ENCODE assay signal across 27 mouse cellular contexts in the genomic region with DNA sequence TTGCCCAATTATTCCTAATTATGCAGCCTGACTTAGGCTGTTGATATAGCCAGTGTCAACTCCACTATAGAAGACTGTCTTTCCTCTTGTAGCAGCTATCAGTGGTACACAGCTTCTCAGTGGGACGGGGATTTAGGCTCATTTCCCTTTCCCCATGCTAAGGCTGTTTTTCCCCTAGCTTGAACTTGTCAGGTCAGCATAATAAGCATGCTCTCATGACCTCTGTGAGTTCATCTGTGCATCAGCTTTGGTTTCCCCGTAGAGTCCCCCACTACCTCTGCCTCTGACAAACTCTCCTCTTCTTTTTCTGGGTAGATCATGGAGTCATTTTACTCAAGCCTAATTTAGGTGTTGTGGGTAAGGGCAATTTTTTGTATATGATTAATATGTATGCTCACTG. TPM values are rescaled to one million over a fixed set of nuclear protein-coding genes. Genes with fewer than 3 reads are reported as not detected.
DNase-seq lines count a peak whose midpoint lies in the region; ATAC-seq and TF ChIP-seq lines count a peak whose summit lies in the region.
"Had no signal": no experiment of that assay in that cellular context is flagged by ENCODE, and none has a peak within 500 bp of the region (broad histone marks: within the 10 kb centered on the region; RNA-seq: fewer than 3 reads in every experiment).

No protein-coding gene starts in this region.

- no peak overlapping the region for H3K4me2 ChIP-seq in hindbrain, embryonic 12.5 days (replicated peaks)
- H3K4me2 ChIP-seq in hindbrain, embryonic 11.5 days (replicated peaks; ENCODE audit: low read depth, low read length) = no peak overlapping the region
- no peak overlapping the region for H3K4me2 ChIP-seq in midbrain, embryonic 13.5 days (replicated peaks)
- no peak overlapping the region for H3K4me2 ChIP-seq in midbrain, postnatal 0 days (ENCODE audit: low read depth, low read length, poor library complexity, severe bottlenecking)
- no peak overlapping the region for H3K4me2 ChIP-seq in midbrain, embryonic 14.5 days (ENCODE audit: low read length)
- H3K4me2 ChIP-seq: embryonic facial prominence, embryonic 12.5 days; liver, embryonic 12.5 days had no signal

- H3K9me3 ChIP-seq in hindbrain, embryonic 12.5 days (replicated peaks) = no peaks in the 10 kb centered on the region
- no peaks in the 10 kb centered on the region for H3K9me3 ChIP-seq in hindbrain, embryonic 11.5 days (ENCODE audit: control insufficient read depth, low read length)
- H3K9me3 ChIP-seq in midbrain, embryonic 13.5 days = no peaks in the 10 kb centered on the region
- no peaks in the 10 kb centered on the region for H3K9me3 ChIP-seq in midbrain, postnatal 0 days (ENCODE audit: low read length)
- H3K9me3 ChIP-seq in midbrain, embryonic 14.5 days (ENCODE audit: control insufficient read depth, low read length) = no peaks in the 10 kb centered on the region
- H3K9me3 ChIP-seq: embryonic facial prominence, embryonic 12.5 days; hindbrain, embryonic 10.5 days; liver, embryonic 12.5 days; megakaryocyte, embryonic 14.5 days had no signal

- H3K4me3 ChIP-seq in hindbrain, embryonic 12.5 days = no peak overlapping the region
- H3K4me3 ChIP-seq in hindbrain, embryonic 11.5 days (ENCODE audit: low read depth, low read length) = no peak overlapping the region
- H3K4me3 ChIP-seq in midbrain, embryonic 13.5 days (replicated peaks) = no peak overlapping the region
- no peak overlapping the region for H3K4me3 ChIP-seq in midbrain, postnatal 0 days (ENCODE audit: low read depth, low read length)
- H3K4me3 ChIP-seq in midbrain, embryonic 14.5 days (replicated peaks; ENCODE audit: low read depth, low read length) = no peak overlapping the region
- H3K4me3 ChIP-seq: embryonic facial prominence, embryonic 12.5 days; hindbrain, embryonic 10.5 days; liver, embryonic 12.5 days; megakaryocyte, embryonic 14.5 days had no signal

- DNase-seq in hindbrain, embryonic 11.5 days (ENCODE audit: low spot score) = no peak
- no peak for DNase-seq in midbrain, postnatal 0 days (ENCODE audit: low spot score)
- peak; percentile 23 for DNase-seq in embryo, embryonic 10.5 days (ENCODE audit: low spot score)
- peak; percentile 7 for DNase-seq in midbrain, embryonic 14.5 days
- no peak for DNase-seq in adipocyte (ENCODE audit: low spot score)
- DNase-seq: adrenal gland, postnatal 25 days; cerebellum, adult 18-20 months; cerebellum, postnatal 10 days; gastrocnemius, postnatal 10 days; heart, postnatal 14 days; kidney, adult 8-10 months; kidney, postnatal 4 days; layer of hippocampus, postnatal 36 days; left cerebral cortex, postnatal 4 days; liver, postnatal 0 days; lung, postnatal 36 days; thymus, adult 2 months; thymus, postnatal 36 days had no signal

- ATAC-seq in hindbrain, embryonic 12.5 days (ENCODE audit: low FRiP score) = 0 out of 2 replicates have a peak, but pooled peaks have one; percentile 32
- ATAC-seq in hindbrain, embryonic 11.5 days (ENCODE audit: low FRiP score) = no peak; the same call in 1 of the 2 replicates
- ATAC-seq in midbrain, embryonic 13.5 days = peak; percentile 56
- no peak for ATAC-seq in midbrain, postnatal 0 days (ENCODE audit: low FRiP score)
- ATAC-seq in midbrain, embryonic 14.5 days (ENCODE audit: low FRiP score, low TSS enrichment) = no peak; the same call in 1 of the 2 replicates
- ATAC-seq: CD4-positive, CD25-positive, alpha-beta regulatory T cell, adult 4 months; intestine, embryonic 16.5 days; liver, embryonic 12.5 days; liver, postnatal 0 days had no signal

- H3K4me1 ChIP-seq in hindbrain, embryonic 12.5 days = 0 out of 2 replicates have a peak, but pooled peaks cover 5% of the 10 kb centered on the region
- H3K4me1 ChIP-seq in hindbrain, embryonic 11.5 days (replicated peaks; ENCODE audit: control insufficient read depth, insufficient read depth, low read length) = no peaks in the 10 kb centered on the region
- H3K4me1 ChIP-seq in midbrain, embryonic 13.5 days (replicated peaks) = peaks cover 14% of the 10 kb centered on the region
- no peaks in the 10 kb centered on the region for H3K4me1 ChIP-seq in midbrain, postnatal 0 days (ENCODE audit: insufficient read depth, low read length)
- peaks cover 8% of the 10 kb centered on the region; the same call in 1 of the 2 replicates for H3K4me1 ChIP-seq in midbrain, embryonic 14.5 days (ENCODE audit: control insufficient read depth, insufficient read depth, low read length)
- H3K4me1 ChIP-seq: embryonic facial prominence, embryonic 12.5 days; liver, embryonic 12.5 days; megakaryocyte, embryonic 14.5 days had no signal

- H3K27ac ChIP-seq in hindbrain, embryonic 12.5 days = no peak overlapping the region
- H3K27ac ChIP-seq in hindbrain, embryonic 11.5 days (ENCODE audit: low read depth, low read length) = no peak overlapping the region
- H3K27ac ChIP-seq in midbrain, embryonic 13.5 days = peak overlapping the region; percentile 42; the same call in 1 of the 2 replicates
- H3K27ac ChIP-seq in midbrain, postnatal 0 days (ENCODE audit: low read depth, low read length) = no peak overlapping the region
- no peak overlapping the region for H3K27ac ChIP-seq in midbrain, embryonic 14.5 days (replicated peaks; ENCODE audit: low read depth, low read length)
- H3K27ac ChIP-seq: embryonic facial prominence, embryonic 12.5 days; hindbrain, embryonic 10.5 days; kidney, postnatal 0 days; liver, embryonic 12.5 days had no signal

- TF ChIP-seq CTCF in midbrain, postnatal 0 days (IDR thresholded peaks at IDR 0.05) = no peak

- WGBS in hindbrain, embryonic 12.5 days = 24% methylated on average over 2 of the region's 2 CpGs
- WGBS in hindbrain, embryonic 11.5 days = 36% methylated on average over 2 of the region's 2 CpGs
- WGBS in midbrain, embryonic 13.5 days = 33% methylated on average over 2 of the region's 2 CpGs
- 34% methylated on average over 2 of the region's 2 CpGs for WGBS in midbrain, postnatal 0 days
- WGBS in midbrain, embryonic 14.5 days = 21% methylated on average over 2 of the region's 2 CpGs

- H3K9ac ChIP-seq in hindbrain, embryonic 12.5 days = no peak overlapping the region
- no peak overlapping the region for H3K9ac ChIP-seq in hindbrain, embryonic 11.5 days (ENCODE audit: low read depth, low read length)
- no peak overlapping the region for H3K9ac ChIP-seq in midbrain, embryonic 13.5 days (replicated peaks)
- H3K9ac ChIP-seq in midbrain, postnatal 0 days (replicated peaks; ENCODE audit: low read length, poor library complexity, severe bottlenecking) = no peak overlapping the region
- H3K9ac ChIP-seq in midbrain, embryonic 14.5 days (replicated peaks; ENCODE audit: low read length) = no peak overlapping the region
- H3K9ac ChIP-seq: embryonic facial prominence, embryonic 12.5 days; liver, embryonic 12.5 days; liver, postnatal 0 days had no signal

- H3K27me3 ChIP-seq in hindbrain, embryonic 12.5 days = no peaks in the 10 kb centered on the region
- no peaks in the 10 kb centered on the region for H3K27me3 ChIP-seq in hindbrain, embryonic 11.5 days (ENCODE audit: control insufficient read depth, insufficient read depth, low read length)
- H3K27me3 ChIP-seq in midbrain, embryonic 13.5 days = no peaks in the 10 kb centered on the region
- H3K27me3 ChIP-seq in midbrain, postnatal 0 days (ENCODE audit: insufficient read depth, low read length) = no peaks in the 10 kb centered on the region
- H3K27me3 ChIP-seq in midbrain, embryonic 14.5 days (ENCODE audit: control insufficient read depth, insufficient read depth, low read length) = no peaks in the 10 kb centered on the region
- H3K27me3 ChIP-seq: embryonic facial prominence, embryonic 12.5 days; liver, embryonic 12.5 days; megakaryocyte, embryonic 14.5 days had no signal

- H3K36me3 ChIP-seq in hindbrain, embryonic 12.5 days = no peaks in the 10 kb centered on the region
- no peaks in the 10 kb centered on the region for H3K36me3 ChIP-seq in hindbrain, embryonic 11.5 days (ENCODE audit: control insufficient read depth, insufficient read depth, low read length)
- H3K36me3 ChIP-seq in midbrain, embryonic 13.5 days = no peaks in the 10 kb centered on the region
- H3K36me3 ChIP-seq in midbrain, postnatal 0 days (ENCODE audit: insufficient read depth, low read length) = no peaks in the 10 kb centered on the region
- H3K36me3 ChIP-seq in midbrain, embryonic 14.5 days (ENCODE audit: control insufficient read depth, insufficient read depth, low read length) = no peaks in the 10 kb centered on the region
- H3K36me3 ChIP-seq: embryonic facial prominence, embryonic 12.5 days; hindbrain, embryonic 10.5 days; liver, embryonic 12.5 days had no signal

RNA-seq across cellular contexts. Expression of a gene that starts 30.2 kb away (rescaled TPM):
- 55.1 and 57.0 TPM in 2 replicates for polyA plus RNA-seq in hindbrain, embryonic 12.5 days (2016; fragmentation: Nextera tagmentation; extraction: Ambion mirVana)
- 53.0 and 58.1 TPM in 2 replicates for polyA plus RNA-seq in hindbrain, embryonic 11.5 days (2014; fragmentation: Nextera tagmentation; extraction: Ambion mirVana)
- 28.6 and 29.2 TPM in 2 replicates for polyA plus RNA-seq in midbrain, embryonic 13.5 days (2015; fragmentation: Nextera tagmentation; extraction: Ambion mirVana)
- 33.9 and 37.9 TPM in 2 replicates for total RNA-seq in midbrain, postnatal 0 days (2014; rRNA removed)
- polyA plus RNA-seq in midbrain, postnatal 0 days (2015; fragmentation: Nextera tagmentation; extraction: Ambion mirVana) = 20.9 and 23.4 TPM in 2 replicates
- polyA plus RNA-seq in midbrain, embryonic 14.5 days (2014; fragmentation: Nextera tagmentation; extraction: Ambion mirVana) = 29.3 and 39.0 TPM in 2 replicates

Comparison
In these comparisons a context has a peak if more than half of its experiments do, and no peak if none do; other contexts are left out.
1. ATAC-seq: peak in hindbrain, embryonic 12.5 days (single experiment) and midbrain, embryonic 13.5 days (single experiment); none in hindbrain, embryonic 11.5 days (single experiment), midbrain, postnatal 0 days (single experiment) and midbrain, embryonic 14.5 days (single experiment).
2. DNase-seq: peak in embryo, embryonic 10.5 days (single experiment) and midbrain, embryonic 14.5 days (single experiment); none in hindbrain, embryonic 11.5 days (single experiment), midbrain, postnatal 0 days (single experiment) and adipocyte (single experiment).